Mouse (Mus musculus) MEL (cell line): ENCODE results near the gene Otp.

ENCODE experiments used
- CTCF ChIP-seq, 3 experiments: IDR thresholded peaks in 2 of 3; conservative IDR thresholded peaks in 1 of 3; 2 replicates each; pipeline ENCODE4 v1.5.1; 2011 to 2012; ENCODE audit warnings: low read length in 3 of 3, low read depth in 2 of 3, mild to moderate bottlenecking in 2 of 3, improper control_type of control experiment in 1 of 3, inconsistent platforms in 1 of 3, mixed read lengths in 1 of 3, moderate library complexity in 1 of 3; ENCODE audit not compliant: control insufficient read depth in 1 of 3, insufficient read depth in 1 of 3, poor library complexity in 1 of 3, severe bottlenecking in 1 of 3
- GABPA ChIP-seq: IDR thresholded peaks from 2 replicates; pipeline ENCODE4 v1.6.1; 2012; ENCODE audit warnings: low read depth, mild to moderate bottlenecking, inconsistent platforms, low read length, improper control_type of control experiment, moderate library complexity
- GATA1 ChIP-seq: IDR thresholded peaks from 2 replicates; pipeline ENCODE4 v1.6.1; 2011; ENCODE audit warnings: low read depth, low read length, improper control_type of control experiment
- JUND ChIP-seq: IDR thresholded peaks from 2 replicates; pipeline ENCODE4 v1.6.1; 2011; ENCODE audit warnings: low read depth, mild to moderate bottlenecking, improper control_type of control experiment, low read length
- MAZ ChIP-seq: IDR thresholded peaks from 2 replicates; pipeline ENCODE4 v1.6.1; 2012; ENCODE audit warnings: low read depth, mild to moderate bottlenecking, inconsistent platforms, low read length, improper control_type of control experiment
- POLR2A ChIP-seq, 2 experiments: IDR thresholded peaks; 2 replicates each; pipeline ENCODE4 v1.6.1; 2011 to 2012; ENCODE audit warnings: low read length in 2 of 2, mild to moderate bottlenecking in 2 of 2, control low read depth in 1 of 2, improper control_type of control experiment in 1 of 2, low read depth in 1 of 2, moderate library complexity in 1 of 2; ENCODE audit not compliant: control insufficient read depth in 1 of 2, insufficient read depth in 1 of 2, poor library complexity in 1 of 2
- POLR2AphosphoS2 ChIP-seq: IDR thresholded peaks from 2 replicates; pipeline ENCODE4 v1.6.1; 2011; ENCODE audit warnings: low read length, improper control_type of control experiment
- USF1 ChIP-seq: IDR thresholded peaks from 2 replicates; pipeline ENCODE4 v1.6.1; 2014; ENCODE audit warnings: low read depth, mild to moderate bottlenecking, inconsistent platforms, low read length, improper control_type of control experiment, moderate library complexity
- ZC3H11A ChIP-seq: IDR thresholded peaks from 2 replicates; pipeline ENCODE4 v1.6.1; 2012; ENCODE audit warnings: low read depth, mild to moderate bottlenecking, inconsistent platforms, low read length, improper control_type of control experiment
- ZKSCAN1 ChIP-seq: IDR thresholded peaks from 2 replicates; pipeline ENCODE4 v1.6.1; 2012; ENCODE audit warnings: low read depth, mild to moderate bottlenecking, inconsistent platforms, low read length, improper control_type of control experiment, moderate library complexity

DNA sequence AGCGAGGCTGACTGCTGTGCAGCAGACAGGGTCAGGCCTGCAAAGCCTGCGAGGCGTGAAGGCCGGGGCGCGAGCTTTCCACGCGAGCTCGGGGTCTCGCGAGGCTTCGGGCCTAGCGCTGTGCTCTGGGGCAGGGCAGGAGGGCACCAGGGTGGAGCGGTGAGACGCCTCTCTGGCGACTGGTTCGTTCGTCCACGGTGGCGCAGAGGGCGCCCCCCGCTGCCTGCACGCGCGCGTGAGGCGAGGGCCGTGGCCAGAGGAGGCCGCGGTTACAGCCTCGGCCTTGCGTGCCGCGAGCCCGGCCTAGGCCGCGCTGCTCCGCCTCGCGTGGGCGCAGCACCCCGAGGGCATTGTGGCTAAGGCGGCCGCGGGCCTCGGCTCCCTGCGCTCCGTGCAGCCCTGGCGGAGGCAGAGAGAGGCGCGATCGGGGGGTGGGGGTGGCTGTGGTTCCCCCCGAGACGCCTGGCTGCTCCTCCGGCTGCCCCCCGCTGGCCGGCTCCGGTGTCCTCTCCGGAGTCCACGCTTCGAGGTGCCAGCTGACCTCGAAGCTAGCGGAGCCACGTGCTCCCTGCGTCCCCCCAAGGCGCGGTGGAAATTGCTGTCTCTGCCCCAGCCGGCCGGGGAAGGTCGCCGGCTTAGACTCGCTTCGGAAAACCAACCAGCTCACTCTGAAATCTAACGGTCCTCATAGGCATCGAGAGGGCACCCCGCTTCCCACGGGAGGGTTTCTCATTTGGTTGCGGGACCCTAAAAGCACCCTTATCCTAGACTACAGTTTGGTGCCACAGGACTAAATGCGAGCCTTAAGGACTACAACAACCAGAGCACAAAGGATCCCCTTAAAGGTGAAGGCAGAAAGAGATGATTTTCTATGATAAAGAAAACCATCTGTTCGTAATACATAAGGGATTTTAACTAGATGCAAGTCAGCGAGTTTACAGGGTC lies 10.2 kb downstream of the Otp start:
- no peak for TF ChIP-seq GATA1
- no peak for TF ChIP-seq CTCF (IDR thresholded peaks at IDR 0.05 in 2 of 3, conservative IDR thresholded peaks at IDR 0.05 in 1 of 3; ENCODE audit: control insufficient read depth in 1 of 3, insufficient read depth in 1 of 3, low read depth in 2 of 3, low read length in 3 of 3, poor library complexity in 1 of 3, severe bottlenecking in 1 of 3)
- TF ChIP-seq GABPA = no peak
- no peak for TF ChIP-seq POLR2AphosphoS2
- no peak for TF ChIP-seq ZC3H11A
- no peak for TF ChIP-seq USF1
- TF ChIP-seq MAZ = no peak
- TF ChIP-seq ZKSCAN1 = no peak
- TF ChIP-seq POLR2A (IDR thresholded peaks at IDR 0.05; ENCODE audit: control insufficient read depth in 1 of 2, insufficient read depth in 1 of 2, low read depth in 1 of 2, low read length in 2 of 2, poor library complexity in 1 of 2) = no peak
- no peak for TF ChIP-seq JUND
